Mouse (Mus musculus) MEL (cell line): ENCODE measurements around the gene Gm20390. TPM values are rescaled to one million over a fixed set of nuclear protein-coding genes. Genes with fewer than 3 reads are reported as not detected.

Experiments
- DNase-seq: peaks from one replicate; pipeline ENCODE4 v3.0.0; 2011; ENCODE audit warnings: low read depth, low spot score
- H3K27ac ChIP-seq: 2 replicates; pipeline ENCODE4 v1.5.1; 2012; ENCODE audit warnings: low read depth, mild to moderate bottlenecking, control low read depth, low read length, moderate library complexity; ENCODE audit not compliant: control insufficient read depth
- H3K27me3 ChIP-seq, 2 experiments: fragments of 150-350 bp in 1 of 2; sonication (generic) in 1 of 2; 2 replicates each; pipeline ENCODE4 v1.6.1; 2012; ENCODE audit warnings: low read length in 2 of 2, mild to moderate bottlenecking in 2 of 2, improper control_type of control experiment in 1 of 2, moderate library complexity in 1 of 2; ENCODE audit not compliant: insufficient read depth in 2 of 2, control insufficient read depth in 1 of 2
- H3K36me3 ChIP-seq, 2 experiments: 2 replicates each; pipeline ENCODE4 v1.6.1; 2012 to 2014; ENCODE audit warnings: low read length in 2 of 2, improper control_type of control experiment in 1 of 2, inconsistent platforms in 1 of 2, mild to moderate bottlenecking in 1 of 2; ENCODE audit not compliant: insufficient read depth in 2 of 2, control insufficient read depth in 1 of 2
- H3K4me1 ChIP-seq, 2 experiments: fragments of 150-350 bp in 1 of 2; sonication (generic) in 1 of 2; 2 replicates each; pipeline ENCODE4 v1.6.1; 2012; ENCODE audit warnings: low read length in 2 of 2, improper control_type of control experiment in 1 of 2, mild to moderate bottlenecking in 1 of 2; ENCODE audit not compliant: insufficient read depth in 2 of 2, control insufficient read depth in 1 of 2
- H3K4me3 ChIP-seq, 2 experiments: fragments of 150-350 bp in 1 of 2; sonication (generic) in 1 of 2; 2 replicates each; pipeline ENCODE4 v1.5.1; 2012; ENCODE audit warnings: low read depth in 2 of 2, low read length in 2 of 2, mild to moderate bottlenecking in 2 of 2, moderate library complexity in 2 of 2, control low read depth in 1 of 2, improper control_type of control experiment in 1 of 2; ENCODE audit not compliant: control insufficient read depth in 1 of 2, insufficient read depth in 1 of 2
- H3K79me2 ChIP-seq: 2 replicates; pipeline ENCODE4 v1.6.1; 2012; ENCODE audit warnings: mild to moderate bottlenecking, low read length, moderate library complexity; ENCODE audit not compliant: control insufficient read depth, poor library complexity, insufficient read depth
- H3K9ac ChIP-seq: 2 replicates; pipeline ENCODE4 v1.6.1; 2012; ENCODE audit warnings: low read depth, mild to moderate bottlenecking, control low read depth, low read length, moderate library complexity; ENCODE audit not compliant: control insufficient read depth, poor library complexity, severe bottlenecking
- H3K9me3 ChIP-seq: fragments of 150-350 bp; sonication (generic); replicated peaks from 2 replicates; pipeline ENCODE4 v1.6.1; 2012; ENCODE audit warnings: mild to moderate bottlenecking, low read length, improper control_type of control experiment, moderate library complexity; ENCODE audit not compliant: insufficient read depth
- BHLHE40 ChIP-seq: IDR thresholded peaks from 2 replicates; pipeline ENCODE4 v1.6.1; 2012; ENCODE audit warnings: low read depth, mild to moderate bottlenecking, inconsistent platforms, low read length, improper control_type of control experiment, borderline replicate concordance
- CHD2 ChIP-seq: IDR thresholded peaks from 2 replicates; pipeline ENCODE4 v1.6.1; 2011; ENCODE audit warnings: low read length, improper control_type of control experiment
- CTCF ChIP-seq, 3 experiments: IDR thresholded peaks in 2 of 3; conservative IDR thresholded peaks in 1 of 3; 2 replicates each; pipeline ENCODE4 v1.5.1; 2011 to 2012; ENCODE audit warnings: low read length in 3 of 3, low read depth in 2 of 3, mild to moderate bottlenecking in 2 of 3, improper control_type of control experiment in 1 of 3, inconsistent platforms in 1 of 3, mixed read lengths in 1 of 3, moderate library complexity in 1 of 3; ENCODE audit not compliant: control insufficient read depth in 1 of 3, insufficient read depth in 1 of 3, poor library complexity in 1 of 3, severe bottlenecking in 1 of 3
- E2F4 ChIP-seq: IDR thresholded peaks from 2 replicates; pipeline ENCODE4 v1.6.1; 2011; ENCODE audit warnings: low read depth, low read length, improper control_type of control experiment, borderline replicate concordance
- ELF1 ChIP-seq: IDR thresholded peaks from 2 replicates; pipeline ENCODE4 v1.6.1; 2014; ENCODE audit warnings: low read depth, mild to moderate bottlenecking, inconsistent platforms, low read length, improper control_type of control experiment, moderate library complexity
- ETS1 ChIP-seq: IDR thresholded peaks from 2 replicates; pipeline ENCODE4 v1.6.1; 2012; ENCODE audit warnings: low read depth, mild to moderate bottlenecking, inconsistent platforms, low read length, improper control_type of control experiment, moderate library complexity
- GABPA ChIP-seq: IDR thresholded peaks from 2 replicates; pipeline ENCODE4 v1.6.1; 2012; ENCODE audit warnings: low read depth, mild to moderate bottlenecking, inconsistent platforms, low read length, improper control_type of control experiment, moderate library complexity
- GATA1 ChIP-seq: IDR thresholded peaks from 2 replicates; pipeline ENCODE4 v1.6.1; 2011; ENCODE audit warnings: low read depth, low read length, improper control_type of control experiment
- HCFC1 ChIP-seq: IDR thresholded peaks from 2 replicates; pipeline ENCODE4 v1.6.1; 2012; ENCODE audit warnings: low read depth, mild to moderate bottlenecking, inconsistent platforms, low read length, improper control_type of control experiment, moderate library complexity
- JUND ChIP-seq: IDR thresholded peaks from 2 replicates; pipeline ENCODE4 v1.6.1; 2011; ENCODE audit warnings: low read depth, mild to moderate bottlenecking, improper control_type of control experiment, low read length
- KAT2A ChIP-seq: conservative IDR thresholded peaks from 2 replicates; pipeline ENCODE4 v1.6.1; 2012; ENCODE audit warnings: low read depth, low read length, improper control_type of control experiment, inconsistent platforms
- MYB ChIP-seq: IDR thresholded peaks from 2 replicates; pipeline ENCODE4 v1.6.1; 2011; ENCODE audit warnings: mild to moderate bottlenecking, low read depth, low read length, improper control_type of control experiment
- MYC ChIP-seq: IDR thresholded peaks from 2 replicates; pipeline ENCODE4 v1.6.1; 2011; ENCODE audit warnings: low read depth, mild to moderate bottlenecking, low read length, improper control_type of control experiment, moderate library complexity
- NRF1 ChIP-seq: IDR thresholded peaks from 2 replicates; pipeline ENCODE4 v1.6.1; 2014; ENCODE audit warnings: low read depth, mild to moderate bottlenecking, inconsistent platforms, low read length, improper control_type of control experiment, moderate library complexity; ENCODE audit not compliant: poor library complexity, insufficient read depth, severe bottlenecking
- POLR2A ChIP-seq, 2 experiments: IDR thresholded peaks; 2 replicates each; pipeline ENCODE4 v1.6.1; 2011 to 2012; ENCODE audit warnings: low read length in 2 of 2, mild to moderate bottlenecking in 2 of 2, control low read depth in 1 of 2, improper control_type of control experiment in 1 of 2, low read depth in 1 of 2, moderate library complexity in 1 of 2; ENCODE audit not compliant: control insufficient read depth in 1 of 2, insufficient read depth in 1 of 2, poor library complexity in 1 of 2
- RCOR1 ChIP-seq: IDR thresholded peaks from 2 replicates; pipeline ENCODE4 v1.6.1; 2012; ENCODE audit warnings: low read depth, mild to moderate bottlenecking, inconsistent platforms, low read length, improper control_type of control experiment
- SIN3A ChIP-seq: IDR thresholded peaks from 2 replicates; pipeline ENCODE4 v1.6.1; 2012; ENCODE audit warnings: low read length, improper control_type of control experiment, inconsistent platforms
- SMC3 ChIP-seq: IDR thresholded peaks from 2 replicates; pipeline ENCODE4 v1.6.1; 2011; ENCODE audit warnings: low read depth, low read length, improper control_type of control experiment
- TAL1 ChIP-seq: IDR thresholded peaks from 2 replicates; pipeline ENCODE4 v1.6.1; 2012; ENCODE audit warnings: mild to moderate bottlenecking, inconsistent platforms, low read length, moderate library complexity, mixed read lengths
- TBP ChIP-seq: IDR thresholded peaks from 2 replicates; pipeline ENCODE4 v1.8.0; 2011; ENCODE audit warnings: low read depth, low read length, improper control_type of control experiment
- USF1 ChIP-seq: IDR thresholded peaks from 2 replicates; pipeline ENCODE4 v1.6.1; 2014; ENCODE audit warnings: low read depth, mild to moderate bottlenecking, inconsistent platforms, low read length, improper control_type of control experiment, moderate library complexity
- USF2 ChIP-seq, 2 experiments: IDR thresholded peaks; 2 replicates each; pipeline ENCODE4 v1.6.1; 2011 to 2012; ENCODE audit warnings: improper control_type of control experiment in 2 of 2, low read length in 2 of 2, borderline replicate concordance in 1 of 2, inconsistent platforms in 1 of 2, low read depth in 1 of 2, mild to moderate bottlenecking in 1 of 2; ENCODE audit not compliant: insufficient read depth in 1 of 2
- ZKSCAN1 ChIP-seq: IDR thresholded peaks from 2 replicates; pipeline ENCODE4 v1.6.1; 2012; ENCODE audit warnings: low read depth, mild to moderate bottlenecking, inconsistent platforms, low read length, improper control_type of control experiment, moderate library complexity
- ZMIZ1 ChIP-seq: IDR thresholded peaks from 2 replicates; pipeline ENCODE4 v1.6.1; 2012; ENCODE audit warnings: low read depth, mild to moderate bottlenecking, inconsistent platforms, low read length, improper control_type of control experiment, moderate library complexity
- ZNF384 ChIP-seq: IDR thresholded peaks from 2 replicates; pipeline ENCODE4 v1.6.1; 2012; ENCODE audit warnings: low read depth, mild to moderate bottlenecking, inconsistent platforms, low read length, improper control_type of control experiment
- polyA plus RNA-seq, 2 experiments: library from polyadenylated mRNA; stranded (reverse) in 1 of 2; unstranded in 1 of 2; fragments of >175 nt in 1 of 2; fragments of >200 nt in 1 of 2; gene quantifications; 2 replicates each; pipeline versions ENCODE4 v1.2.1 to v1.2.4; 2012; ENCODE audit warnings: low replicate concordance in 2 of 2, low read depth in 1 of 2; ENCODE audit not compliant: insufficient read length in 2 of 2, insufficient read depth in 1 of 2, missing spikeins in 1 of 2
- total RNA-seq: library from RNA; depleted of rRNA; stranded (reverse); fragments of 300-350 nt; gene quantifications from 2 replicates; pipeline ENCODE4 v1.2.3, GENCODE M21; 2012

Gene Gm20390
- total and polyA plus RNA-seq, 3 experiments = 673 to 760 TPM; not detected in 1

- TF ChIP-seq JUND (no peak; the same call in 1 of the 2 replicates), ZKSCAN1 (no peak), NRF1 (0 out of 2 replicates have a peak, but pooled peaks have one; percentile 35), TBP (peak; percentile 81), USF1 (peak; percentile 87)
- TF ChIP-seq, all 39 proteins: peak for 19
Observed at GRCm38 (mm10) chr11:93955256-93956150, 12.6 kb downstream of the Gm20390 start (continued).

GRCm38 (mm10) chr11:93954738-93955255, 13.3 kb downstream of the Gm20390 start:
- peak overlapping the region; percentile 83 for H3K27ac ChIP-seq
- no peaks in the 10 kb centered on the region for H3K27me3 ChIP-seq
- peaks cover 26% of the 10 kb centered on the region for H3K79me2 ChIP-seq
- no peaks in the 10 kb centered on the region for H3K9me3 ChIP-seq
- peak; percentile 59 for DNase-seq
- peaks cover 0 to 33% of the 10 kb centered on the region in 2 experiments; a peak in 3 of 4 replicates for H3K4me1 ChIP-seq
- peaks cover 13 to 23% of the 10 kb centered on the region in 2 experiments for H3K36me3 ChIP-seq
- TF ChIP-seq USF1 (peak; percentile 43; the same call in 1 of the 2 replicates), CHD2 (no peak), E2F4 (no peak), POLR2A (IDR thresholded peaks at IDR 0.05; ENCODE audit: control insufficient read depth in 1 of 2, insufficient read depth in 1 of 2, low read depth in 1 of 2, low read length in 2 of 2, poor library complexity in 1 of 2) (no peak), ELF1 (no peak), CTCF (IDR thresholded peaks at IDR 0.05 in 2 of 3, conservative IDR thresholded peaks at IDR 0.05 in 1 of 3; ENCODE audit: control insufficient read depth in 1 of 3, insufficient read depth in 1 of 3, low read depth in 2 of 3, low read length in 3 of 3, poor library complexity in 1 of 3, severe bottlenecking in 1 of 3) (no peak), HCFC1 (no peak), TBP (no peak), GABPA (no peak), ZKSCAN1 (no peak), MYC (no peak; the same call in 1 of the 2 replicates), SIN3A (no peak), MYB (no peak), KAT2A (no peak), TAL1 (no peak), USF2 (IDR thresholded peaks at IDR 0.05; ENCODE audit: borderline replicate concordance in 1 of 2, insufficient read depth in 1 of 2, low read depth in 1 of 2, low read length in 2 of 2) (no peak), BHLHE40 (no peak; the same call in 1 of the 2 replicates), SMC3 (no peak), ETS1 (no peak), ZMIZ1 (no peak), ZNF384 (no peak), RCOR1 (peak; percentile 98), GATA1 (peak; percentile 63; the same call in 1 of the 2 replicates)
- peak overlapping the region; percentile 83 to 98 for H3K4me3 ChIP-seq
- H3K9ac ChIP-seq = peak overlapping the region; percentile 87
